Mouse (Mus musculus) limb, embryonic 14.5 days (tissue): ENCODE data around the gene Zfp146. TPM values are rescaled to one million over a fixed set of nuclear protein-coding genes. Genes with fewer than 3 reads are reported as not detected.

Source experiments
- ATAC-seq: fragments of 200-750 bp; cut with Nextera tagmentation; 2 replicates; pipeline ENCODE4 v1.8.0; 2017; ENCODE audit warnings: low read depth, moderate number of reproducible peaks, moderate TSS enrichment; ENCODE audit not compliant: low FRiP score
- DNase-seq: peaks from one replicate; pipeline ENCODE4 v3.0.0-alpha.2; 2015; ENCODE audit warnings: low spot score
- H3K27ac ChIP-seq: fragments of 300-500 bp; sonication (generic); replicated peaks from 2 replicates; pipeline ENCODE4 v1.5.1; 2014; ENCODE audit warnings: low read depth, mild to moderate bottlenecking, low read length, moderate library complexity, mixed read lengths
- H3K27me3 ChIP-seq: fragments of 300-500 bp; sonication (generic); 2 replicates; pipeline ENCODE4 v1.6.1; 2014; ENCODE audit warnings: low read length, mixed read lengths; ENCODE audit not compliant: control insufficient read depth, insufficient read depth
- H3K36me3 ChIP-seq: fragments of 300-500 bp; sonication (generic); 2 replicates; pipeline ENCODE4 v1.6.1; 2014; ENCODE audit warnings: mild to moderate bottlenecking, low read length, moderate library complexity, mixed read lengths; ENCODE audit not compliant: control insufficient read depth, insufficient read depth
- H3K4me1 ChIP-seq: fragments of 300-500 bp; sonication (generic); 2 replicates; pipeline ENCODE4 v1.6.1; 2014; ENCODE audit warnings: antibody characterized with exemption, low read length, mixed read lengths; ENCODE audit not compliant: control insufficient read depth, insufficient read depth
- H3K4me2 ChIP-seq: fragments of 300-500 bp; sonication (generic); replicated peaks from 2 replicates; pipeline ENCODE4 v1.6.1; 2014; ENCODE audit warnings: low read depth, mild to moderate bottlenecking, low read length, moderate library complexity; ENCODE audit not compliant: severe bottlenecking
- H3K4me3 ChIP-seq: fragments of 300-500 bp; sonication (generic); replicated peaks from 2 replicates; pipeline ENCODE4 v1.5.1; 2014; ENCODE audit warnings: low read length
- H3K9ac ChIP-seq: fragments of 300-500 bp; sonication (generic); 2 replicates; pipeline ENCODE4 v1.6.1; 2014; ENCODE audit warnings: mild to moderate bottlenecking, low read depth, low read length, moderate library complexity; ENCODE audit not compliant: severe bottlenecking
- H3K9me3 ChIP-seq: fragments of 300-500 bp; sonication (generic); 2 replicates; pipeline ENCODE4 v1.6.1; 2016; ENCODE audit warnings: low read length; ENCODE audit not compliant: control insufficient read depth
- POLR2A ChIP-seq: fragments of 200-500 bp; IDR thresholded peaks from 2 replicates; pipeline ENCODE4 v1.8.0; 2012; ENCODE audit warnings: inconsistent platforms, mild to moderate bottlenecking, moderate library complexity, borderline replicate concordance; ENCODE audit not compliant: insufficient read depth, insufficient read length; ENCODE audit errors: extremely low read depth
- WGBS: fragments of 180-500 bp; shearing (Covaris S2); extraction: QIAGEN DNeasy Blood & Tissue Kit; methylation state at CpG from one replicate; pipeline ENCODE4 v1.1.7; 2014; 5-methylcytosine and 5-hydroxymethylcytosine counted together
- polyA plus RNA-seq, 2 experiments: library from polyadenylated mRNA; depleted of rRNA in 1 of 2; stranded (reverse) in 1 of 2; unstranded in 1 of 2; fragments of >200 nt; fragmentation: Nextera tagmentation in 1 of 2; extraction: Ambion mirVana in 1 of 2; gene quantifications; 2 replicates each; pipeline versions ENCODE4 v1.2.1 to v1.2.3; 2012 to 2014

The Zfp146 gene
- 66.8 and 93.4 TPM in 2 replicates for polyA plus RNA-seq (2012; rRNA removed)
- polyA plus RNA-seq (2014; fragmentation: Nextera tagmentation; extraction: Ambion mirVana) = 19.9 and 20.3 TPM in 2 replicates

GRCm38 (mm10) chr7:30169583-30170282 lies at the start of gene Zfp146:
Zfp146 (minus strand) TSS chr7:30169750.
- under 1% methylated on average over 36 of the region's 36 CpGs for WGBS

GRCm38 (mm10) chr7:30217277-30217676 lies 47.7 kb upstream of the Zfp146 start:
- no peak overlapping the region for H3K4me3 ChIP-seq
- DNase-seq (no peak), ATAC-seq (no peak)
- WGBS = 74% methylated on average over 2 of the region's 2 CpGs
- no peaks in the 10 kb centered on the region for H3K27me3 ChIP-seq
- no peak overlapping the region for H3K27ac ChIP-seq
- H3K9me3 ChIP-seq = no peaks in the 10 kb centered on the region
- H3K36me3 ChIP-seq = 0 out of 2 replicates have a peak, but pooled peaks cover 2% of the 10 kb centered on the region
- peaks cover 8% of the 10 kb centered on the region for H3K4me1 ChIP-seq
- TF ChIP-seq POLR2A = no peak
- no peak overlapping the region for H3K4me2 ChIP-seq
- no peak overlapping the region for H3K9ac ChIP-seq

More at GRCm38 (mm10) chr7:30169583-30170282, at the start of gene Zfp146:
- peak within 1 kb of the TSS; percentile 74 for H3K4me3 ChIP-seq
- peaks cover 26% of the 10 kb centered on the region for H3K36me3 ChIP-seq
- peak within 1 kb of the TSS; percentile 94 for H3K27ac ChIP-seq
- peak within 1 kb of the TSS; percentile 92 for H3K9ac ChIP-seq
- no peaks in the 10 kb centered on the region for H3K27me3 ChIP-seq
- peaks cover 31% of the 10 kb centered on the region for H3K9me3 ChIP-seq
- DNase-seq (peak; percentile 98), ATAC-seq (peak; percentile 97)
- peaks cover 10% of the 10 kb centered on the region for H3K4me1 ChIP-seq
- peak; percentile 95; the same call in 1 of the 2 replicates for TF ChIP-seq POLR2A
- peak within 1 kb of the TSS; percentile 67 for H3K4me2 ChIP-seq

- no peak overlapping the region; the same call in 1 of the 2 replicates for H3K4me3 ChIP-seq
- no peak overlapping the region for H3K27ac ChIP-seq
- H3K4me1 ChIP-seq = peaks cover 8% of the 10 kb centered on the region
- no peak overlapping the region for H3K9ac ChIP-seq
- no peak for TF ChIP-seq POLR2A
- no peaks in the 10 kb centered on the region for H3K9me3 ChIP-seq
- peak overlapping the region; percentile 39 for H3K4me2 ChIP-seq
- ATAC-seq = peak; percentile 76
- H3K27me3 ChIP-seq = no peaks in the 10 kb centered on the region
- peak; percentile 88 for DNase-seq
- WGBS = 2% methylated on average over 16 of the region's 16 CpGs
- H3K36me3 ChIP-seq = no peaks in the 10 kb centered on the region
Measured at GRCm38 (mm10) chr7:30216723-30217151, 47.2 kb upstream of the Zfp146 start.

- no peak overlapping the region for H3K4me2 ChIP-seq
- H3K4me1 ChIP-seq = peaks cover 8% of the 10 kb centered on the region
- H3K9ac ChIP-seq = no peak overlapping the region
- no peak overlapping the region for H3K4me3 ChIP-seq
- H3K36me3 ChIP-seq = no peaks in the 10 kb centered on the region
- DNase-seq = no peak
- 92% methylated on average over 3 of the region's 3 CpGs for WGBS
- no peaks in the 10 kb centered on the region for H3K9me3 ChIP-seq
- no peaks in the 10 kb centered on the region for H3K27me3 ChIP-seq
- H3K27ac ChIP-seq = no peak overlapping the region
- no peak for TF ChIP-seq POLR2A
- ATAC-seq = no peak
Measured at GRCm38 (mm10) chr7:30215875-30216274, 46.3 kb upstream of the Zfp146 start.

GRCm38 (mm10) chr7:30213881-30214280 lies 44.3 kb upstream of the Zfp146 start:
- no peak overlapping the region for H3K27ac ChIP-seq
- no peaks in the 10 kb centered on the region for H3K9me3 ChIP-seq
- no peak overlapping the region for H3K4me3 ChIP-seq
- H3K27me3 ChIP-seq = no peaks in the 10 kb centered on the region
- TF ChIP-seq POLR2A = no peak
- ATAC-seq (no peak), DNase-seq (no peak)
- no peak overlapping the region for H3K9ac ChIP-seq
- WGBS = 80% methylated on average over 3 of the region's 3 CpGs
- H3K36me3 ChIP-seq = no peaks in the 10 kb centered on the region
- peaks cover under 1% of the 10 kb centered on the region; the same call in 1 of the 2 replicates for H3K4me1 ChIP-seq
- H3K4me2 ChIP-seq = no peak overlapping the region
